Mouse (Mus musculus) bone marrow macrophage, adult 2 months (primary cell): ENCODE measurements around the gene Ackr1.

Experiments used
- CTCF ChIP-seq: IDR thresholded peaks from 2 replicates; pipeline ENCODE4 v1.5.1; 2012; ENCODE audit warnings: low read depth, mild to moderate bottlenecking, low read length, moderate library complexity
- POLR2A ChIP-seq: IDR thresholded peaks from 2 replicates; pipeline ENCODE4 v1.6.1; 2012; ENCODE audit warnings: mild to moderate bottlenecking, low read depth, low read length, borderline replicate concordance

GRCm38 (mm10) chr1:173345112-173345511, 11.6 kb upstream of the Ackr1 start:
- TF ChIP-seq POLR2A = no peak
- no peak for TF ChIP-seq CTCF
